In the genomic region with DNA sequence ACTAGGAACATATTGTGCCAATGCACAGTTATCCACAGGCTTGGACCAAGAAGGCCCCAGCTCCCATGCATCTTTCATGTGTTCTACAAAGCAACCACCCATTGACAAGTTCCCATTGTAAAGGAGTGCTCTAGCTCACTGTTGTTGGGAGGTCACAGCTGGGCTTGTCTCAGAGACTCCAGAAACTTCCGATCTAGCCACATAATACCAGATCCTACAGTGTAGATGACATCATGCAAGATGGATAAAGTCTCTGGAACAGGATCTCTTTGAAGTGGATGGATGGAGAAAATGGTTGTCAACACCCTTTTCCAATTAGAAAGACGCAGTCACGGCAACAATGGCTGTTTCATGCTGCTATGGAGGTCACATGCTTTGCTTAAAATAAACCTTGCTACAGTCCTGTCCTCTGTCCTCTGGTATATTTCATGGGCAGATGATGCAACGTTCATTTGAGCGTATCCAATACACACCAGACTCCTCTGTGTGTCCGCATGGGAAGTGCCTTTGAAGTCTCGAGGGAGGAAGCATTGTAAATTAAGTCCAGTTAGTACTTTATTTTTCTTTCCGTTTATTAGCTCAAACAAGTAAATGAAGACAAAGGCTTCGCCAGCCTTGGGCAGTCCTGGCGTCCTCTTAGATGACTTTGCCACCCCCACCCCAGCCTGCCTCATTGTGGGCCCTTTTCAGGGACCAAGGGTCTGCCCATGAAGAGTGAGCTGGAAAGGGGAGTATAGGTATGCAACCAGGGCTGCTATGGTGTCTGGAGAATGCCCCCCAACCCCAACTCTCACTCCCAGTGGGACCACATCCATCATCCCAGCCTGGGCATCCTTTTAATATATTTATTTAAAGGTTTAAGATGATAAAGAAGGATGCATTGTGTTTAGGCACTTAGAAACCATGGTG, we compare ENCODE assay signal across 31 mouse cellular contexts.
DNase-seq lines count a peak whose midpoint lies in the region; ATAC-seq and TF ChIP-seq lines count a peak whose summit lies in the region.
"Had no signal": no experiment of that assay in that cellular context is flagged by ENCODE, and none has a peak within 500 bp of the region (broad histone marks: within the 10 kb centered on the region; RNA-seq: fewer than 3 reads in every experiment).

No protein-coding gene starts in this region.

- TF ChIP-seq CTCF in forebrain, postnatal 0 days (IDR thresholded peaks at IDR 0.05; ENCODE audit: low read depth), result no peak
- no peak for TF ChIP-seq CTCF in heart, postnatal 0 days (IDR thresholded peaks at IDR 0.05; ENCODE audit: low read depth)

- H3K4me2 ChIP-seq in forebrain, postnatal 0 days (ENCODE audit: low read depth), result no peak overlapping the region
- no peak overlapping the region for H3K4me2 ChIP-seq in forebrain, embryonic 14.5 days (ENCODE audit: low read length)
- H3K4me2 ChIP-seq in heart, postnatal 0 days (ENCODE audit: low read depth, low read length), result no peak overlapping the region
- no peak overlapping the region for H3K4me2 ChIP-seq in limb, embryonic 14.5 days (replicated peaks; ENCODE audit: low read depth, low read length, severe bottlenecking)
- H3K4me2 ChIP-seq in embryonic facial prominence, embryonic 15.5 days (replicated peaks), result no peak overlapping the region
- H3K4me2 ChIP-seq: hindbrain, embryonic 15.5 days; liver, embryonic 15.5 days; lung, embryonic 14.5 days; midbrain, embryonic 12.5 days; neural tube, embryonic 13.5 days had no signal

- DNase-seq in forebrain, postnatal 0 days, result no peak
- DNase-seq in forebrain, embryonic 14.5 days (ENCODE audit: low spot score), result no peak
- peak; percentile 13 for DNase-seq in heart, postnatal 0 days (ENCODE audit: low spot score)
- DNase-seq in heart, postnatal 25 days (ENCODE audit: low spot score), result no peak
- peak; percentile 32 for DNase-seq in limb, embryonic 14.5 days (ENCODE audit: low spot score)
- DNase-seq in limb, embryonic 10.5 days (ENCODE audit: low spot score), result no peak
- no peak for DNase-seq in lung, postnatal 25 days (ENCODE audit: low spot score)
- DNase-seq: adrenal gland, postnatal 10 days; cerebellum, adult 11 months; cerebellum, adult 9-10 months; gastrocnemius, postnatal 14 days; kidney, adult 18-20 months; kidney, postnatal 4 days; left cerebral cortex, postnatal 4 days; liver; lung, postnatal 14 days; right cerebral cortex, postnatal 4 days; thymus, adult 18-20 months; thymus, postnatal 25 days had no signal

- no peaks in the 10 kb centered on the region for H3K27me3 ChIP-seq in forebrain, postnatal 0 days (ENCODE audit: insufficient read depth, low read length)
- no peaks in the 10 kb centered on the region for H3K27me3 ChIP-seq in forebrain, embryonic 14.5 days (replicated peaks; ENCODE audit: control insufficient read depth, insufficient read depth, low read length)
- H3K27me3 ChIP-seq in heart, postnatal 0 days (ENCODE audit: control insufficient read depth, insufficient read depth, low read length), result no peaks in the 10 kb centered on the region
- H3K27me3 ChIP-seq in limb, embryonic 14.5 days (ENCODE audit: control insufficient read depth, insufficient read depth, low read length), result no peaks in the 10 kb centered on the region
- no peaks in the 10 kb centered on the region for H3K27me3 ChIP-seq in limb, embryonic 10.5 days (ENCODE audit: low read depth, poor library complexity, severe bottlenecking)
- H3K27me3 ChIP-seq in embryonic facial prominence, embryonic 15.5 days, result no peaks in the 10 kb centered on the region
- H3K27me3 ChIP-seq: hindbrain, embryonic 15.5 days; liver, embryonic 15.5 days; midbrain, embryonic 12.5 days; neural tube, embryonic 13.5 days; Patski had no signal

- peaks cover 12% of the 10 kb centered on the region for H3K36me3 ChIP-seq in forebrain, postnatal 0 days (ENCODE audit: insufficient read depth)
- 0 out of 2 replicates have a peak, but pooled peaks cover 16% of the 10 kb centered on the region for H3K36me3 ChIP-seq in forebrain, embryonic 14.5 days (ENCODE audit: control insufficient read depth, insufficient read depth, low read length)
- H3K36me3 ChIP-seq in heart, postnatal 0 days (replicated peaks; ENCODE audit: control insufficient read depth, insufficient read depth, low read length), result peaks cover 4% of the 10 kb centered on the region; the same call in 1 of the 2 replicates
- H3K36me3 ChIP-seq in limb, embryonic 14.5 days (ENCODE audit: control insufficient read depth, insufficient read depth, low read length), result peaks cover 51% of the 10 kb centered on the region
- no peaks in the 10 kb centered on the region for H3K36me3 ChIP-seq in limb, embryonic 10.5 days
- H3K36me3 ChIP-seq in embryonic facial prominence, embryonic 15.5 days, result peaks cover 26% of the 10 kb centered on the region
- H3K36me3 ChIP-seq: G1E; hindbrain, embryonic 10.5 days; hindbrain, embryonic 15.5 days; liver, embryonic 15.5 days; midbrain, embryonic 12.5 days; neural tube, embryonic 13.5 days had no signal

- H3K9me3 ChIP-seq in forebrain, postnatal 0 days (ENCODE audit: low read length), result no peaks in the 10 kb centered on the region
- H3K9me3 ChIP-seq in forebrain, embryonic 14.5 days (replicated peaks; ENCODE audit: control insufficient read depth, low read length), result no peaks in the 10 kb centered on the region
- H3K9me3 ChIP-seq in heart, postnatal 0 days (replicated peaks; ENCODE audit: control insufficient read depth, low read length), result no peaks in the 10 kb centered on the region
- no peaks in the 10 kb centered on the region for H3K9me3 ChIP-seq in limb, embryonic 14.5 days (ENCODE audit: control insufficient read depth, low read length)
- no peaks in the 10 kb centered on the region for H3K9me3 ChIP-seq in limb, embryonic 10.5 days (replicated peaks)
- no peaks in the 10 kb centered on the region for H3K9me3 ChIP-seq in embryonic facial prominence, embryonic 15.5 days (replicated peaks)
- H3K9me3 ChIP-seq: G1E; hindbrain, embryonic 10.5 days; hindbrain, embryonic 15.5 days; liver, embryonic 15.5 days; midbrain, embryonic 12.5 days; neural tube, embryonic 13.5 days had no signal

- WGBS in forebrain, postnatal 0 days, result 54% methylated on average over 10 of the region's 10 CpGs
- WGBS in forebrain, embryonic 14.5 days, result 60% methylated on average over 10 of the region's 10 CpGs
- WGBS in heart, postnatal 0 days, result 38% methylated on average over 10 of the region's 10 CpGs
- 38% methylated on average over 10 of the region's 10 CpGs for WGBS in limb, embryonic 14.5 days
- 42% methylated on average over 10 of the region's 10 CpGs for WGBS in limb, embryonic 10.5 days
- WGBS in embryonic facial prominence, embryonic 15.5 days, result 27% methylated on average over 10 of the region's 10 CpGs

- H3K27ac ChIP-seq in forebrain, postnatal 0 days (ENCODE audit: low read depth, low read length), result no peak overlapping the region
- H3K27ac ChIP-seq in forebrain, embryonic 14.5 days (ENCODE audit: low read depth, low read length), result no peak overlapping the region
- H3K27ac ChIP-seq in heart, postnatal 0 days (ENCODE audit: low read depth), result no peak overlapping the region
- H3K27ac ChIP-seq in limb, embryonic 14.5 days (replicated peaks; ENCODE audit: low read depth, low read length), result no peak overlapping the region
- no peak overlapping the region for H3K27ac ChIP-seq in limb, embryonic 10.5 days
- H3K27ac ChIP-seq in embryonic facial prominence, embryonic 15.5 days (replicated peaks), result peak overlapping the region; percentile 69
- H3K27ac ChIP-seq: hindbrain, embryonic 10.5 days; hindbrain, embryonic 15.5 days; liver, embryonic 15.5 days; midbrain, embryonic 12.5 days; neural tube, embryonic 13.5 days; stomach, postnatal 0 days had no signal

- TF ChIP-seq EP300 in heart, postnatal 0 days (IDR thresholded peaks at IDR 0.05; ENCODE audit: low read depth), result no peak

- no peak for TF ChIP-seq POLR2A in limb, embryonic 14.5 days (IDR thresholded peaks at IDR 0.05; ENCODE audit: borderline replicate concordance, extremely low read depth, insufficient read depth, insufficient read length)

- H3K9ac ChIP-seq in forebrain, postnatal 0 days, result no peak overlapping the region
- H3K9ac ChIP-seq in forebrain, embryonic 14.5 days (ENCODE audit: low read length), result no peak overlapping the region
- no peak overlapping the region for H3K9ac ChIP-seq in heart, postnatal 0 days (replicated peaks; ENCODE audit: low read depth, low read length)
- no peak overlapping the region for H3K9ac ChIP-seq in limb, embryonic 14.5 days (ENCODE audit: low read depth, low read length, severe bottlenecking)
- no peak overlapping the region for H3K9ac ChIP-seq in embryonic facial prominence, embryonic 15.5 days
- H3K9ac ChIP-seq: hindbrain, embryonic 15.5 days; liver, embryonic 15.5 days; lung, embryonic 14.5 days; midbrain, embryonic 12.5 days; neural tube, embryonic 13.5 days had no signal

- intact Hi-C loops in heart, postnatal 25 days (cut with DNase I), result no loop called here

- no peak overlapping the region for H3K4me3 ChIP-seq in forebrain, postnatal 0 days (ENCODE audit: low read depth, low read length)
- no peak overlapping the region for H3K4me3 ChIP-seq in forebrain, embryonic 14.5 days (ENCODE audit: low read depth, low read length)
- H3K4me3 ChIP-seq in heart, postnatal 0 days (ENCODE audit: low read depth, low read length), result no peak overlapping the region
- H3K4me3 ChIP-seq in limb, embryonic 14.5 days (replicated peaks; ENCODE audit: low read length), result no peak overlapping the region
- no peak overlapping the region for H3K4me3 ChIP-seq in limb, embryonic 10.5 days
- no peak overlapping the region for H3K4me3 ChIP-seq in embryonic facial prominence, embryonic 15.5 days (replicated peaks)
- H3K4me3 ChIP-seq: erythroblast, embryonic 14.5 days; hindbrain, embryonic 10.5 days; hindbrain, embryonic 15.5 days; liver, embryonic 15.5 days; midbrain, embryonic 12.5 days; neural tube, embryonic 13.5 days had no signal

- H3K4me1 ChIP-seq in forebrain, postnatal 0 days (ENCODE audit: insufficient read depth), result 0 out of 2 replicates have a peak, but pooled peaks cover 5% of the 10 kb centered on the region
- no peaks in the 10 kb centered on the region for H3K4me1 ChIP-seq in forebrain, embryonic 14.5 days (ENCODE audit: control insufficient read depth, insufficient read depth, low read length)
- peaks cover 9% of the 10 kb centered on the region for H3K4me1 ChIP-seq in heart, postnatal 0 days (ENCODE audit: control insufficient read depth, insufficient read depth)
- H3K4me1 ChIP-seq in limb, embryonic 14.5 days (ENCODE audit: control insufficient read depth, insufficient read depth, low read length), result peaks cover 6% of the 10 kb centered on the region; the same call in 1 of the 2 replicates
- H3K4me1 ChIP-seq in limb, embryonic 10.5 days, result peaks cover 31% of the 10 kb centered on the region
- peaks cover 16% of the 10 kb centered on the region for H3K4me1 ChIP-seq in embryonic facial prominence, embryonic 15.5 days
- H3K4me1 ChIP-seq: hindbrain, embryonic 15.5 days; liver, embryonic 15.5 days; midbrain, embryonic 12.5 days; neural tube, embryonic 13.5 days had no signal

- peak; percentile 32; the same call in 1 of the 2 replicates for ATAC-seq in forebrain, postnatal 0 days
- no peak for ATAC-seq in forebrain, embryonic 14.5 days
- ATAC-seq in heart, postnatal 0 days (ENCODE audit: insufficient read depth, low read depth), result peak; percentile 62
- no peak for ATAC-seq in limb, embryonic 14.5 days (ENCODE audit: low FRiP score, low read depth)
- peak; percentile 81 for ATAC-seq in embryonic facial prominence, embryonic 15.5 days (ENCODE audit: insufficient number of reproducible peaks, low FRiP score, low TSS enrichment, low read depth)
- ATAC-seq: inflammation-experienced regulatory T-cells, adult 6 months; Patski had no signal

Comparison
In these comparisons a context has a peak if more than half of its experiments do, and no peak if none do; other contexts are left out.
1. ATAC-seq: peak in forebrain, postnatal 0 days (single experiment), heart, postnatal 0 days (single experiment) and embryonic facial prominence, embryonic 15.5 days (single experiment); none in forebrain, embryonic 14.5 days (single experiment) and limb, embryonic 14.5 days (single experiment).
2. DNase-seq: peak in heart, postnatal 0 days (single experiment) and limb, embryonic 14.5 days (single experiment); none in forebrain, postnatal 0 days (single experiment), forebrain, embryonic 14.5 days (single experiment), heart, postnatal 25 days (single experiment), limb, embryonic 10.5 days (single experiment) and lung, postnatal 25 days (single experiment).